Mouse (Mus musculus): ENCODE results near the gene Art3. TPM values are rescaled to one million over a fixed set of nuclear protein-coding genes. Genes with fewer than 3 reads are reported as not detected.

Art3 gene
- polyA plus RNA-seq, 1 experiment from 2014 or later: 46.5 TPM

GRCm38 (mm10) chr5:92434571-92434985 lies 103.0 kb downstream of the Art3 start:
- peak overlapping the region; percentile 92 for H3K4me3 ChIP-seq (ENCODE audit: low read depth, low read length)
- H3K4me1 ChIP-seq (ENCODE audit: insufficient read depth, low read depth, low read length): no peaks in the 10 kb centered on the region
- H3K36me3 ChIP-seq (ENCODE audit: insufficient read depth, low read length): no peaks in the 10 kb centered on the region
- DNase-seq (ENCODE audit: low spot score) (no peak), ATAC-seq (peak; percentile 70)
- no peaks in the 10 kb centered on the region for H3K27me3 ChIP-seq (replicated peaks; ENCODE audit: insufficient read depth, low read length)
- peak overlapping the region; percentile 91 for H3K4me2 ChIP-seq (replicated peaks; ENCODE audit: low read depth, low read length)
- TF ChIP-seq EP300 (IDR thresholded peaks at IDR 0.05): no peak
- TF ChIP-seq CTCF (IDR thresholded peaks at IDR 0.05): no peak
- H3K9ac ChIP-seq (replicated peaks; ENCODE audit: low read depth): peak overlapping the region; percentile 85
- no peaks in the 10 kb centered on the region for H3K9me3 ChIP-seq (ENCODE audit: low read length)
- under 1% methylated on average over 22 of the region's 39 CpGs for WGBS
- peak overlapping the region; percentile 88 for H3K27ac ChIP-seq (ENCODE audit: low read length)

DNA sequence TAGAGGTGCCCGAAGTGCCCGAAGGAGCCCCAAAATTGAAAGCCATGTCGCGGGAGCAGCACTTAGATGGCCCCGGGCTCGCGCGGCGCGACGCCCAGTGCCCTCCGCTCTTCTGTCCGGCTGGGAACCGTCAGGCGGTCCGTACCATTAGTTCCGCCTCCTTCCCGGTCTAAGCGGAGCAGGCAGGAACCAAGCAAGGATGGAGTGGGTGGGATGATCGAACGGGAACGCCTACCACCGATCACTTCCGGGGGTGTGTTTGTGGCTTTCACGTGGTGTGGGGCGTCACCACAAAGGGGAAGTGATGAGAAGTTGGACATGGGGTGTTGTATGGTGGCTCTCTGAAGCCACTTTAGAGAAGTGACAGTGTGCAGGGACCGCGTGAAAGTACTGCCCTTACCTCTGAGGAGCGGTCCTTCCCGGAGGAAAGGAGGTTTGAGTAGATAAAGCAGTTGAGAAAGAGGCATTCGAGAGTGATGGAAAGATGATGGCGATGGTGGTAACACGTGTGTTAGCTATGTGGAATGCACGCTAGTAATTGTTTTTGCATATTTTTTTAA lies 103.5 kb downstream of the Art3 start, which contains the start of gene Nup54:
TSS of gene Nup54 (minus strand) at position 195 of the 560 bp plus-strand sequence.
- peak; percentile 98 for DNase-seq (ENCODE audit: low spot score)
- H3K27ac ChIP-seq (ENCODE audit: low read length): peak within 1 kb of the TSS; percentile 88
- ATAC-seq: peak; percentile 99

GRCm38 (mm10) chr5:92438540-92438939 lies 106.9 kb downstream of the Art3 start:
- no peak overlapping the region for H3K27ac ChIP-seq (ENCODE audit: low read length)
- peaks cover 3% of the 10 kb centered on the region; the same call in 1 of the 2 replicates for H3K36me3 ChIP-seq (ENCODE audit: insufficient read depth, low read length)
- TF ChIP-seq CTCF (IDR thresholded peaks at IDR 0.05) (no peak), EP300 (IDR thresholded peaks at IDR 0.05) (no peak)
- no peak for DNase-seq (ENCODE audit: low spot score)
- no peak for ATAC-seq
- H3K4me3 ChIP-seq (ENCODE audit: low read depth, low read length): no peak overlapping the region
- no peak overlapping the region for H3K4me2 ChIP-seq (replicated peaks; ENCODE audit: low read depth, low read length)
- no peak overlapping the region for H3K9ac ChIP-seq (replicated peaks; ENCODE audit: low read depth)
- no peaks in the 10 kb centered on the region for H3K27me3 ChIP-seq (replicated peaks; ENCODE audit: insufficient read depth, low read length)
- H3K9me3 ChIP-seq (ENCODE audit: low read length): no peaks in the 10 kb centered on the region
- no peaks in the 10 kb centered on the region for H3K4me1 ChIP-seq (ENCODE audit: insufficient read depth, low read depth, low read length)
- WGBS: 77% methylated on average over 8 of the region's 8 CpGs

More for the DNA sequence above, 103.5 kb downstream of the Art3 start, which contains the start of gene Nup54:
- Histone ChIP-seq H3K4me2 (replicated peaks; ENCODE audit: low read depth, low read length) (peak within 1 kb of the TSS; percentile 91), H3K27me3 (replicated peaks; ENCODE audit: insufficient read depth, low read length) (no peaks in the 10 kb centered on the region), H3K9me3 (ENCODE audit: low read length) (no peaks in the 10 kb centered on the region), H3K9ac (replicated peaks; ENCODE audit: low read depth) (peak within 1 kb of the TSS; percentile 85), H3K36me3 (ENCODE audit: insufficient read depth, low read length) (no peaks in the 10 kb centered on the region), H3K4me1 (ENCODE audit: insufficient read depth, low read depth, low read length) (no peaks in the 10 kb centered on the region), H3K4me3 (ENCODE audit: low read depth, low read length) (peak within 1 kb of the TSS; percentile 92)
- 1% methylated on average over 34 of the region's 34 CpGs for WGBS
- TF ChIP-seq EP300 (IDR thresholded peaks at IDR 0.05) (no peak), CTCF (IDR thresholded peaks at IDR 0.05) (no peak)

DNA sequence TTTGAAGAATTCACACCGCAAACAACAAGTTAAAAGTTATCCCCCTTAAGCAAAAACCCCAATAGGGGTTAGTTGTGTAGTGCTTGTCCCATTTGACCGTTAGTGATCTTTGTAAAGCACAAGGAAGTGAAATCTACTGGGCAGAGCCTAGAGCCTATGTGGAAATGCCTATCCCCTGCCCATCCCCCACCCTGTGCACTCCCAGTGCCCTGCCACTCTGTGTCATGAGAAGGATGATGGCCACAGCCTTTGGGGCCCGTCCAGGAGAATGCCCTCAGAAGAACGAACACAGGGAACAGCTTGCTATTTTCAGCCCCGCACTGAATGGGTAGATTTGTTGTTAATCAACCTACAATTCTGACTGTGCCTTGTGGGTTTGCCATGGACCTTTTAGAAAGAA lies 109.9 kb downstream of the Art3 start:
- no peak overlapping the region for H3K27ac ChIP-seq (ENCODE audit: low read length)
- 68% methylated on average over 5 of the region's 5 CpGs for WGBS
- peak; percentile 37; the same call in 1 of the 2 replicates for ATAC-seq

DNA sequence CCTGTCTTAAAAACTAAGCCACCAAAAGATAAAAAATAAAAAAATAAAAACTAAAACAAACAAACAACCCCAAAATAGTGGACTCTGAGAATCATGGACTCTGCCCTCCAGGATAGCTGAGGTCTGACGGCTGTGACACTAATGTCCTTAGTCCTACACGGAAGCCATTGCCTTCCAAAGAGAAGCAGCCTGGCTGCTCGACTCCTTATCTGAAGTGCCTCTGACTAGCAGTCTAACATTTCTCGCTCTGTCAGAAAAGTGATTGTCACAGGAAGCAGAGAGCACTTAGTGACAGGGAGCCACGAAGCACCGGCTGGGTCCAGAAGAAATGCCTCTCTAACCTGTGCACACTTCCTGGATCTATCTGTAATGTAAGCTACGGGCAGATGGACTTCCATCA lies 111.3 kb downstream of the Art3 start:
- Histone ChIP-seq H3K9me3 (ENCODE audit: low read length) (no peaks in the 10 kb centered on the region), H3K4me1 (ENCODE audit: insufficient read depth, low read depth, low read length) (no peaks in the 10 kb centered on the region), H3K27ac (ENCODE audit: low read length) (no peak overlapping the region), H3K9ac (replicated peaks; ENCODE audit: low read depth) (no peak overlapping the region), H3K4me3 (ENCODE audit: low read depth, low read length) (no peak overlapping the region), H3K4me2 (replicated peaks; ENCODE audit: low read depth, low read length) (no peak overlapping the region), H3K36me3 (ENCODE audit: insufficient read depth, low read length) (peaks cover 38% of the 10 kb centered on the region), H3K27me3 (replicated peaks; ENCODE audit: insufficient read depth, low read length) (no peaks in the 10 kb centered on the region)
- peak; percentile 52 for ATAC-seq
- 38% methylated on average over 7 of the region's 7 CpGs for WGBS
- TF ChIP-seq EP300 (IDR thresholded peaks at IDR 0.05): no peak
- TF ChIP-seq CTCF (IDR thresholded peaks at IDR 0.05): no peak
- DNase-seq (ENCODE audit: low spot score): peak; percentile 28

More for the DNA sequence above, 109.9 kb downstream of the Art3 start:
- Histone ChIP-seq H3K9ac (replicated peaks; ENCODE audit: low read depth) (no peak overlapping the region), H3K27me3 (replicated peaks; ENCODE audit: insufficient read depth, low read length) (no peaks in the 10 kb centered on the region), H3K9me3 (ENCODE audit: low read length) (no peaks in the 10 kb centered on the region), H3K36me3 (ENCODE audit: insufficient read depth, low read length) (peaks cover 25% of the 10 kb centered on the region; the same call in 1 of the 2 replicates), H3K4me3 (ENCODE audit: low read depth, low read length) (no peak overlapping the region), H3K4me1 (ENCODE audit: insufficient read depth, low read depth, low read length) (no peaks in the 10 kb centered on the region), H3K4me2 (replicated peaks; ENCODE audit: low read depth, low read length) (no peak overlapping the region)
- DNase-seq (ENCODE audit: low spot score): peak; percentile 16
- TF ChIP-seq EP300 (IDR thresholded peaks at IDR 0.05) (no peak), CTCF (IDR thresholded peaks at IDR 0.05) (no peak)

- DNase-seq (ENCODE audit: low spot score) (no peak), ATAC-seq (no peak)
- Histone ChIP-seq H3K36me3 (ENCODE audit: insufficient read depth, low read length) (peaks cover 56% of the 10 kb centered on the region), H3K27ac (ENCODE audit: low read length) (no peak overlapping the region), H3K4me2 (replicated peaks; ENCODE audit: low read depth, low read length) (no peak overlapping the region), H3K4me1 (ENCODE audit: insufficient read depth, low read depth, low read length) (no peaks in the 10 kb centered on the region), H3K9ac (replicated peaks; ENCODE audit: low read depth) (no peak overlapping the region), H3K27me3 (replicated peaks; ENCODE audit: insufficient read depth, low read length) (no peaks in the 10 kb centered on the region), H3K9me3 (ENCODE audit: low read length) (no peaks in the 10 kb centered on the region), H3K4me3 (ENCODE audit: low read depth, low read length) (no peak overlapping the region)
- WGBS: 84% methylated on average over 2 of the region's 2 CpGs
- TF ChIP-seq CTCF (IDR thresholded peaks at IDR 0.05) (no peak), EP300 (IDR thresholded peaks at IDR 0.05) (no peak)
Observed at GRCm38 (mm10) chr5:92445016-92445415, 113.4 kb downstream of the Art3 start.
